Mouse (Mus musculus) cerebellum, adult (tissue): ENCODE data around the gene Emilin3.
"Not testable (repeated sequence)": the region's sequence is repeated elsewhere in the genome, so short reads cannot be mapped to it uniquely, and the experiment has no call there.

Source experiments
- ATAC-seq: cut with Nextera tagmentation; 2 replicates; pipeline ENCODE4 v1.9.2; 2017; ENCODE audit warnings: mild to moderate bottlenecking, moderate library complexity, mixed read lengths; ENCODE audit not compliant: insufficient number of reproducible peaks, low FRiP score, low TSS enrichment

Emilin3 gene

DNA sequence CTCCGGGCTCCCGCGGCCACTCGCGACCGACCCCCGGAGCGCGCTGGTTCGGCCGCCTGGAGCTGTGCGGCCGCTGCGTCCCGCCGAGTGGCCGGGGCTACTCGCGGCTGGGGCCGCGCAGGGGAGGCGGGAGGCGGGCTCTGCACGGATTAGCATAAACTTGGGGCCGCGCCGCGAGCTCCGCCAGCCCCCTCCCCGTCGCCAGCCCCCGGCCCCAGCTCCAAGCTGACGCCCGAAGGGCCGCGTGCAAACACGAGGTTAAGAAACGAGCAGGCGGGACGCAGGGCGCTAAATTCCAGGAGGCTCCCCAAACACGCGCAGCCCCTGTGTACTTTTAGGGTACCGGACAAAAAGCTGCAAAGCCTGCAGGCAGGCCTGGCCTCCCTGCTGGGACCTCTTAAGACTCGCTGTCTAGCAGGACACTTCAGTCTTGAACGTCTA lies at the start of gene Emilin3:
Emilin3 (minus strand) TSS at position 98 of the 441 bp plus-strand sequence.
- ATAC-seq, result no peak

DNA sequence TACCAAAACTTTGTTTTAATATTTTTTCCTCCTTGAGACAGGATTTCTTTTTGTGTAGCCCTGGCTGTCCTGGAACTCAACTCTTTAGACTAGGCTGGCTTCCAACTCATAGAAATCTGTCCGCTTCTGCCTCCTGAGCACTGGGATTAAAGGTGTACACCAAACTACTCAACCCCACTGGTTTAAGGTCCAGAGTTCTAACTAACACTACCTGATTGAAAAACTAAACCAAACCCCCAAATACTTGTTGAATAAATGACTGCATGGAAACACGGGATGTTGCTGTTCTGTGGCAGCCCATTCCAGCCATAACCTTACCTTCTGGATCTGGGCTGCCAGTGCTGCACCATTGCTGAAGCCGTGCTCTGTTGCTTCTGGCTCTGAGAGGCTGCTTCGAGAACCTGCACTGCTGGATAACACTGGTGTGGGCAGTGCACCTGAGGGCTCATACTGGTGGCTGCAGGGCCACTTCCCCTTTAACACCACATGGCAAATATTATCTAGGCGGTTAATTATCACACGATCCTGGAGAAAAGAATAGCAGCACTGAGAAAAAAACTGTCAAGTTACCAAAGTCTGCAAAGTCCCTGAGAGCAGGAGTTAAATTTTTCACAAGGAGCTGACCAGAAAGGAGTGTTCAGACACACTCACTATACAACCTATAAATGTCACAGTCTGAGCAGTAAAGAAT lies 49.0 kb upstream of the Emilin3 start:
- ATAC-seq, result no peak

DNA sequence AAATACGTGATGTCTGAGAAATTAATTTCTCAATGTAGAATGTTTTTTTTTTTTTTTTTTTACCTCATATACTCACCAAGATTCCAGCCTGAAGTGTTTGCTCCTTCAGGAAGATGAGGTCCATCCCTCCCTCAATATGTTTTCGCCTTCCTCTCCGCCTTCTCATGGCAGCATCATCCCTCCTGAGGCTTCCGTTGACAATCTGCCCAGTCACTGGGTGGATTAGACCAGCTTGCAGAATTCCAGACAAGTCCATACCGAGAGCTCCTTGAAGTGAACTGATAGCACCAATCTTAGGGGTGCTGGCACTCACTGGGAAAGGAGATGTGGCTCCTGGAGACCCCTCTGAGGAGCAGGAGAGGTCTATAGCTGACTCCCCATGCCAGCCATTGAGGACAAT lies 47.8 kb upstream of the Emilin3 start:
- no peak for ATAC-seq

DNA sequence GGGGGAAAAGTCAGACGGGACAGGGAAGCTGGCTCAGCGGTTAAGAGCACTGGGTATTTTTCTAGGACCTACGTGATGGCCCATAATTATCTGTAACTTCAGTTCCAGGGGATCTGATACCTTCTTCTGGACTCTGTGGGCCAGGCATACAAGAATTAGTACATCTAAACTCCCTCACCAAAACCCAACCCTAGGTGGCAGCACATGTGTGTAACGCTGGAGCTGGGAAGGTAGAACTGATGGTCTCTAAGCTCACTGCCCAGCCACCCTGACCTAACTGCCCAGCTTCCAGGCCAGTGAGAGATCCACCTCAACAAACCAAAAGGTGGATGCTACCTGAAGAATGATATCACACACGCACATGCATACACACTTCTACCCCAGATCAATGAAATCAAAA lies 46.6 kb upstream of the Emilin3 start:
- ATAC-seq, result no peak

DNA sequence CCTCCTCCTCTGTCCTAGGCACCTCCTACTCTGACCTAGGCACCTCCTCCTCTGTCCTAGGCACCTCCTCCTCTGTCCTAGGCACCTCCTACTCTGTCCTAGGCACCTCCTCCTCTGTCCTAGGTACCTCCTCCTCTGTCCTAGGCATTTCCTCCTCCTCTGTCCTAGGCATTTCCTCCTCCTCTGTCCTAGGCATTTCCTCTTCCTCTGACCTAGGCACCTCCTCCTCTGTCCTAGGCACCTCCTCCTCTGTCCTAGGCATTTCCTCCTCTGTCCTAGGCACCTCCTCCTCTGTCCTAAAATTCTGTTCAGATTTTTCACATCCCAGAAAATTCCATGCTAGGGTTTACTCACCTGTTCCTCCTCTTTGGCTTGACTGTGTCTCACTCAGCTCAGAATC lies 45.7 kb upstream of the Emilin3 start:
- not testable (repeated sequence) for ATAC-seq

DNA sequence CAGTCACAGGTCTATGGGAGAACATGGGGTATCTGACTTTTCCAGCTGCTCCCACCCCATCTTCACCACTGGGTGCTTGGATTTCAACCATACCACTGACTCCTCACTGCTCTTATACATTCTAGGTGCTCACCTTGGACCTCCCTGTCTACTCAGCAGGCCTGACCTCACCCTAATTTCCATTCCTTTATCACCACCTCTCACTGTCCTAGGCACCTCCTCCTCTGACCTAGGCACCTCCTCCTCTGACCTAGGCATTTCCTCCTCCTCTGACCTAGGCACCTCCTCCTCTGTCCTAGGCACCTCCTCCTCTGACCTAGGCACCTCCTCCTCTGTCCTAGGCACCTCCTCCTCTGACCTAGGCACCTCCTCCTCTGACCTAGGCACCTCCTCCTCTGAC lies 45.2 kb upstream of the Emilin3 start:
- not testable (repeated sequence) for ATAC-seq

DNA sequence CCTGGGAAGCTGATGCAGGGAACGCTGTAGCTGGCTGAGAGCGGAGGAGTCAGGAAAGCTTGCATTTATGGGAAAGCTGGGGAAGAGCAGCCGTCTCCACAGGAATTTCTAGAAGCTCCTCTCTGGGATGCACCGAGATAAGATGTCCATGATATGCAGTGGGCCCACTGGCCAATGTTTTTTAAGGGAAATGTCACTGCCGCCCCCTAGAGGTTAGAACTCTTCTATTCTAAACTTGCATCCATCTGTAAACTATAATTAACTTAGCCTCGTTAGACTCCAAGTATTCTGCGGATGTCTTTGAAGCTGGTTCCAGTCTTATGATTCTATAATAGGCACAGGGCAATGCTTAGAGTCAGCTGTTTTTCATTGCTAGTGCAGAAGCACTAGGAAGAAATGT lies 43.2 kb upstream of the Emilin3 start:
- ATAC-seq, result no peak

DNA sequence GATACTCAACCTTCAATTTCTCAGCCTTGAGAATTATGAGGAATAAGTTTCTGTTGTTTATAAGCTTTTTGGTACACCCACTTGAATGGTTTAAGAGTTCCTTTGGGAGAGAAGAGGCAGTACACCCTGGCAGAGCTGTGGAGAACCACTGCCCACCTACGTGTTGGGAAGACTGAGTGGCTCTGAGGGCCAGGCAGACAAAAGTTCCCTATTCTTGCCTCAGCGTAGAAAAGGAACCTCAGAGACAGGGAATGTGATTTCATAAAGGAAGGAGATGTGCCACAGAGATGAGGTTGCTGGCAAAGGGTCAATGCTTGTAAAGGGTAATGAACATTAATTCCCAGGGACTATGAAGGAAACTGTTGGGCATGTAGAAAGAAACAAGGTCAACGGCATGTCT lies 42.4 kb upstream of the Emilin3 start:
- ATAC-seq, result no peak

DNA sequence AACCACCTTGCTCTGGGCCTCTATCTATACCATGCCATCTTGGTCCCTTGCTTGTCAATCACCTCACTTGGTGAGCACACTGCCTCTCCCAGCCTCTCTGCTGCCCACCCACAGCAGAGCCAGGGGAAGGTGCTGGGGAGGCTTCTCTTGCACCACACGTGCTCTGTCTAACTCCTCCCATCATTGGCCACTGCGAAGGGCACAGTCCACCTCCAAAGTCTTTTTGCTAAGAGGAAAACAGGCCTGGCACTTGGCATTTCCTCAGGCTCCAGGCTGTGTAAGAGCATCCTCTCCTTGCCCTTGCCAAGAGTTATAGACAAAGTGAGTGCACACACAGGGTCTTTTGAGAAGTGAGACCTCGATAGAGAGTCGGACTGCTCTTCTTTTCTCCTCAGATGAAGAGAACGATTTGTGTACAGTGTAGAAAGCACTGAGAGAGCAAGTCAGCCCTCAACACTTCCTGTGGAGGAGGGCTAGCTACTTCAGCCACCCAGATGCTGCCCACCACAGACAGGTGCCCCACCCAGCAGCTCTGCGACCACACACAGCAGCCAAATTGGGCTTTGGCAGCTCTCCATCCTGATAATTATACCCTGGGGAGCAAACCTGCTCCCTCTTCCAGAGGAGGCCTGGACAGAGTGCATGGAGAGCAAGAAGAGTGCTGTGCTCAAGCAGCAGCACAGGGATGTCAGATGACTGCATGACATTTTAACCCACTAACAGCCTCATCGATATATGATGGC lies 41.2 kb upstream of the Emilin3 start:
- ATAC-seq, result no peak

DNA sequence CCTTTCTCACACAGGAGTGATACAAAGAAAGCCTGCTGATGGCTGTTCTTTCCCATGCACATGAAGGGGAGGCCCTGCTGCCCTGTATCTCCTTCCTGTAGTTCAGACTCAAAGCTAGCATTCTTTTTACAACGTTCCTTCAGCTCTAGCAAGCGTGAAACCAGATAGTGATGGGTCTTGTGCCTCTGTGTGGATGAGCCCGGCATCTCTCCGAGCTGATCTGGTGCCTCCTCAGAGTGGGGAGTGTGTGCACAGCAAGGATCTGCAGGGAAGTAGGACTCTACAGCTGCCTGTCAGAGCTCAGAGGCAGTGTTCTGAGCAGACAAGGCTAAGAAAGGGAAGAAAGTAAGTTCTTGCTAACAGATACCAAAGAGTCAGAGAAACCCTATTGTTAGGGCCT lies 39.5 kb upstream of the Emilin3 start:
- no peak for ATAC-seq

DNA sequence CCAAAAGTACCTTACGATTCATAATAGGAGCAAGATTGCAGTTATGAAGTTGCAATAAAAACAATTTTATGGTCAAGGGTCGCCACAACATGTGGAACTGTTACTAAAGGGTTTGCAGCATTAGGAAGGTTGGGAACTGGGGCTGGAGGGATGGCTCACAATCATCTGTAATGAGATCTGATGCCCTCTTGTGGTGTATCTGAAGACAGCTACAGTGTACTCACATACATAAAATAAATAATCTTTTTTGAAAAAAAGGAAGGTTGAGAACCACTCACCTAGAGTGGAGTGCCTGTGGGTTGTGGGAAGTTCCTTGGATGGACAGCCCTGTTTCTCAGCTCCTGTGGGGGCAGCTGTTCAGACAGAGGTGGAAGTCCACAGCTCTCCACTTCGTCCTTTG lies 30.3 kb upstream of the Emilin3 start:
- ATAC-seq, result no peak

DNA sequence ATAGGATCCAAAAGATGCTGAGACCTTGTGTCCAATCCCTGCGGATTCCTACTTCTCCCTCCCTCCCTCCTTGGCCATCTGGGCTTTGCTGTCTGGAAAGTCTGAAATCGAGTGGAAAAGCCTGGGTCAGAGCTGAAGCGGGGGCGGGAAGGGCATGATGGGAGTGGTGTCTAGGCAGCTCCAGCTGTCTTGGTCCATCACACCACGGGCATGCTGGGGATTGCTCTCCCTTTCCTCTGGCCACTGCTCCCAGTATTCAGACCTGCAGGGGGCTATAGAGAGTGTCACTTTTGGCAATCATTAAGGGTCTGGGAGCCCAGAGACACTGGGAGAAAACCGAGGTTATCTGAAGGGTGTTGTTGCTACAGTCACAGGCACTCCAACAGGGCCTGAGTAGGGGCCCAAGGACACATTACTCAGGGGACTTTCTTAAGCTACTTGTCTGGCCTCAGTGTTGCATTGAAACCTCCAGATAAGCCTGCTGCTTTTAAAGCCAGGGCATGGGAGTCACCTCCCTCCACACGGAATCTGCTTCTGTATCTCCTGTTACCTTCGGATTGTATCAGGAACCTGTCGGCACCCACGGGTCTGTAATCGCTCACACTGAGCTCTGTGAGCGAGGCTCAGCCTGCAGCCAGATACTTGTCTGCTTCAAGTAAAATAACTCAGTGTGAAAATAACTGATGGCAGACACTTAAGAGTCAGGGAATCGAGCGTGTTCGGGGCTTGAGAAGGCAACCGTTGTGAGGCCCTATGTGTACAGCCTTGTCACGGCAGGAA lies 29.0 kb upstream of the Emilin3 start:
- ATAC-seq, result peak; percentile 16; the same call in 1 of the 2 replicates

DNA sequence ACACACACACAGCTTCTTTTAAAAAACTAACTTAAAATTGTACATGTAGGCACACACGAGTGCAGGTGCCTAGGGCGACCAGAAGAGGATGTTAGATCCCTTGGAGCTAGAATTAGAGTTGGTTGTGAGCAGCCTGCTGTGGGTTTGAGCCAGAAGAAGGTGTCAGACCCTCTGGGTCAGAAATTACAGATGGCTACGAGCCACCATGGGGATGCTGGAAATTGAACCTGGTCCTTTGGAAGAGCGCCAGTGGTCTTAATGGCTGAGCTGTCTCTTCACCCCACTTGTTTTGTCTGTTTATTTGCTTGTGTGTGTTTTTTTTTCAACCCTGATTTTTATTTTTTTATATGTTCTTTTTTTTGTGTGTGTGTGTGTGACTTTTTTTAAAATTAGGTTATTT lies 22.3 kb upstream of the Emilin3 start:
- ATAC-seq, result no peak

DNA sequence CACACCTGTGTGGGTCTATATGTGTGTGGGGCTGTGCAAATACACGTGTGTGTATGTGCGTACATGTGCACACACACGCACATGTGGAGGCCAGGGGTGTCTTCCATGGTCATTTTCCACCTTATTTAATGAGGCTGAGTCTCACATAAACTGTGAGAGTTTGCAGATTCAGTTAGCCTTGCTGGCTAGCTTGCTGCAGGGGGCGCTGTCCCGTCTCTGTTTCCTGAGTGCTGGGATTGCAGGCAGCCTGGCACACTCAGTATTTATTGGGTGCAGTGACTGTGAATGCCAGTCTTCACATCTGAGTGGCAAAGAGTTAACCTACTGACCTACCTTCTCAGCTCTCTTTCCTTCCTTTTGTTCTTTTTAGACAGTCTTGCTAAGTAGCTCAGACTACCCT lies 21.8 kb upstream of the Emilin3 start:
- ATAC-seq, result no peak

DNA sequence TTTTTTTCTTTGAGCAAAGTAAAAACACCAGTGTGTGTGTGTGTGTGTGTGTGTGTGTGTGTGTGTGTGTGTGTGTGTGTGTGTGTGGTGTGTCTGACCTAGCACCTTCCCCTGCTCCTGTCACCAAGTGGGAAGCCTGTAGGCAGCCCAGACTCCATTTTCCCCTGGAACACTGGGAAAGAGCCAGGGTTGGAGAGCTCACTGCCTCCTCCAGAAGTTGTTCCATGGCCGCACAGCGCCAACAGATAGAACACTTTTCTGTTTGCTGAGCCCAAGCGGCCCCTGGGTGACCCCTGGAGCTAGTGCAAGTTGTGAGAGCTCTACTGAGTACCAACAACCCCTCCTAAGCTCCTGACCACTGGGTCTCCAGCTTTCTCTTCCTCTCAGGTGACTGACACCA lies 20.9 kb upstream of the Emilin3 start:
- ATAC-seq, result no peak

DNA sequence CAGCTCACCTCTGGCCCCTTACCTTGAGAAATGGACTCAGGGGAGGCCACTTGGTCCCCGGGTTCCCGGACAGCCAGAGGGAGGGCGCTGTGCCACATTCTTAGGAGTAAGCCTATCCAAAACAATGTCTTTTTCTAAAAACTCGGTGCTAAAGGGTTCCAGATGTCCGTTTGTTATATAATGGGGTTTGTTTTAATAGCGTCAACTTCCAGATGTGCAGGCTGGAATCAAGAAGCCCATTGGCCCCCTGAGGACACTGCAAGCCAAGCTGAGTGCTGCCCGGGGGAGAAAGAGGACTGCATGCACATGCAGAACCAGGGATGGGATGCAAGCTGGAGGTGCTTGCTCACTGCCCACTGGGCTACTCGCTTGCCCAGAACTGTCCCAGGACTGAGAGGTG lies 20.2 kb upstream of the Emilin3 start:
- no peak for ATAC-seq

DNA sequence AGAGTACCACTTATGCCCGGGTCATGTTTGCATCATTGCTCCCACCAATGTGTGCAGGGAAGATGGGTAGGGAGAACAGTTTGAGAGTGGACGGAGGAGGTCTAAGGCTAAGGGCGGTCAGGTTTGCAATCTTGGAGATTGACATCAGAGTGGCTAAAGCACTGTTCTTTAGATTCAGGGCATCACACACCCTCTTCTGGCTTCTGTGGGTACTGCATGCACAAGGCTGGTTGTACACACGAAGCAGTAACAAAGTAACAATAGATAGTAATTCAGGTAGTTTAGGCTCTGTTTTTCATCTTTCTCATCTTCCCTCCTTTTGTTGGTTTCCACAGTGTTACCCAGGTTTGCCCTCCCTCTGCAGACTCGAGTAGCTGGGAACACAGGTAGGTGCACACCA lies 19.2 kb upstream of the Emilin3 start:
- ATAC-seq, result no peak

DNA sequence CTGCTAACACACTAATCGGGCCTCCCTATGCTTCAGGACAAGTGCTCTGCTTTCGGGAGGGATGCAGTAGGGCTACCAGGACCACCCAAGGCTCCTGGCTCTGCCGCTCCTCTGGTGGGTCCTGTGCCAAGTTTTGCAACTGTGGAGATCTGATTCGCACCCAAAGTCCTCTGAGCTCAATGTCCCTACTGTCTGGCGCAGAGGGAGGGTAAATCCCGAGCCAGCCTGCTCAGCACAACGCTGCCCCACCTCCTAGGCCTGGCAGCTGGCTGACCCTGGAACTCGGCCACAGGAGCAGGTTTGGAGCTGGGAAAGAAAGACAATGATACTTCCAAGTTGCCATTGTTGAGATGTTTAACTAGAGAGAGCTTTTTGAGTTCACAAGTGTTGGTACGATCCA lies 13.1 kb upstream of the Emilin3 start:
- no peak for ATAC-seq

DNA sequence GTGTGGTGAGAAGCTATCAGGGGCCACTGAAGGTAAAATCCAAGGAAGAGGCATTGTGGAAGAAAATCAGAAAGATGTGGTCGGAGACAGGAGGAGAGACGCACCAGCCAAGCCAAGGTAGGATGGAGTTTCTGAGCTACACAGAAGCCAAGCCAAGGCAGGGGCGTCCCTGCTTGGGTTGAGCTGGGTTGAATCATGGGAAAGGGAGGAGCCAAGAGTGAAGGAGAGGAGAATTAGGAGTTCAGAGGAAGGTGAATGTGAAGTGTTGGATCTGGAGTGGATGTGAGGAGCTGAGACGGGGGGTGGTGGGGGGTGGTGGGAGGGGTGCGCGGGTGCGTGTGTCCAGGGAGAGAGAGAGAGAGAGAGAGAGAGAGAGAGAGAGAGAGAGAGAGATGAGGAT lies 9.2 kb upstream of the Emilin3 start:
- ATAC-seq, result no peak

DNA sequence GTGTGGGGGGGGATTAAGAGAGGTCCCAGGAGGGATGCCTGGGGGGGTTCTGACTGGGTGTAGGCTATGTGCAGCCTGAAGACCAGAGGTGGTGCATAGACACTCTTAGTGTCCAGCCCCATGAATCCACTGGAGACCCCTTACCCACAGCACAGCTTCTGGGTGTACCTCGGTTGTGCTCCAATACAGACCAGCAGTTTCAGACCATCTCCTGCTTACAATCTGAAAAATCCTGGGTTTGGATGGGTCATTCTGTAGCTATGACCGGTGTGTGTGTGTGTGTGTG lies 6.7 kb upstream of the Emilin3 start:
- ATAC-seq, result no peak

DNA sequence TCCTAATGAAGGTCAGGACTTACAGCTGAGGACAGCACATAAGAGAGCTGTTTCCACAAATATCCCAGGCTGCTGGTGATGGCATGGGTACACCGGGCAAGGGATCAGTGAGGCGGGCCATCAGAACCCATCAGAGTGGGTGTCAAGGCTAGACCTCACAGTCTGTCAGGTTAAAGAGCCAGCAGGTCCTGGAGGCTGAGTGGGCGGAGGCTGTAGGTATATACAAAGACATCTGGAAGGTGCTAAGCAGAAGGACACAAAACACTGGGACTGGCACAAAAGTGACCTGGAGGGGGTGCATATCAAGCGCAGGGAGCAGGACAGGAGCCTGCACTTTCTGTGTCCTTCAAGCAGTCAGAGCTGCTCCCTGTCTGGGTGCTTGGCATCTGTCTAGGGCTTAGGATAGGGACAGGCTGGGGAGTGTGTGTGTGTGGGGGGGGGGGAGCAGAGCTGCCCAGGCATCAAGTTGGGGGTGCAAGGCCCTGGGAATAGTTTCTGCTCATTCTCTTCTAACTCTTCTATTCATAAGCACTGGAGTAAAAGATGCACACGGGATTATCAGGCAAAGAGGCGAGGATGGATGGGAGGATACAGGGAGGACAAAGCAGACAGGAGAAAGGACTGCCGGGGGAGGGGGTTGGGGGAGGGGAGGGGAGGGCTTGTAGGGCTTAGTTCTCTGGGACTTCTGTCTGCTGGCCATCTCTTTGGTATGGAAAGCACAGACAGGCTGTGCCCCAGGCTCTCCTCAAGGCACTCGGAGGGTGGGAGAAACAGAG lies 6.2 kb upstream of the Emilin3 start:
- no peak for ATAC-seq
